8 mouse cellular contexts compared by ENCODE assay signal in genomic region chr6:53067989-53068874, GRCm38 (mm10). TPM values are rescaled to one million over a fixed set of nuclear protein-coding genes. Genes with fewer than 3 reads are reported as not detected.
DNase-seq lines count a peak whose midpoint lies in the region; ATAC-seq and TF ChIP-seq lines count a peak whose summit lies in the region.

Gene Jazf1, minus strand, starts transcription at chr6:53068631.

- no peaks in the 10 kb centered on the region for H3K36me3 ChIP-seq in forebrain, embryonic 13.5 days (ENCODE audit: poor library complexity, severe bottlenecking)
- no peaks in the 10 kb centered on the region for H3K36me3 ChIP-seq in liver, postnatal 0 days (replicated peaks; ENCODE audit: insufficient read depth, low read length)
- no peaks in the 10 kb centered on the region for H3K36me3 ChIP-seq in neural tube, embryonic 13.5 days

- peak; percentile 93 for ATAC-seq in CD4-positive, CD25-positive, alpha-beta regulatory T cell, adult 4 months
- ATAC-seq in forebrain, embryonic 13.5 days = peak; percentile 86
- peak; percentile 82 for ATAC-seq in liver, postnatal 0 days
- peak; percentile 83 for ATAC-seq in neural tube, embryonic 13.5 days (ENCODE audit: low read depth)

- H3K27me3 ChIP-seq in forebrain, embryonic 13.5 days = peaks cover 5% of the 10 kb centered on the region; the same call in 1 of the 2 replicates
- H3K27me3 ChIP-seq in liver, postnatal 0 days (ENCODE audit: insufficient read depth, low read length) = 0 out of 2 replicates have a peak, but pooled peaks cover 7% of the 10 kb centered on the region
- peaks cover 30% of the 10 kb centered on the region for H3K27me3 ChIP-seq in neural tube, embryonic 13.5 days

- peak within 1 kb of the TSS; percentile 78 for H3K27ac ChIP-seq in forebrain, embryonic 13.5 days
- H3K27ac ChIP-seq in liver, postnatal 0 days (ENCODE audit: low read depth) = peak within 1 kb of the TSS; percentile 71; the same call in 1 of the 2 replicates
- H3K27ac ChIP-seq in neural tube, embryonic 13.5 days (replicated peaks) = peak within 1 kb of the TSS; percentile 91

- WGBS in forebrain, embryonic 13.5 days = under 1% methylated on average over 78 of the region's 133 CpGs
- WGBS in liver, postnatal 0 days (ENCODE audit: insufficient replicate concordance) = 3% methylated on average over 57 of the region's 133 CpGs
- 0% methylated on average over 86 of the region's 133 CpGs for WGBS in neural tube, embryonic 13.5 days

- TF ChIP-seq CTCF in brain, embryonic 14.5 days (IDR thresholded peaks at IDR 0.05; ENCODE audit: borderline replicate concordance, extremely low read depth, insufficient read depth, insufficient read length) = no peak
- TF ChIP-seq CTCF in liver, postnatal 0 days (IDR thresholded peaks at IDR 0.05; ENCODE audit: low read depth) = no peak

- H3K4me1 ChIP-seq in forebrain, embryonic 13.5 days = peaks cover 22% of the 10 kb centered on the region
- H3K4me1 ChIP-seq in liver, postnatal 0 days (ENCODE audit: insufficient read depth) = 0 out of 2 replicates have a peak, but pooled peaks cover 8% of the 10 kb centered on the region
- peaks cover 13% of the 10 kb centered on the region for H3K4me1 ChIP-seq in neural tube, embryonic 13.5 days (replicated peaks)

- TF ChIP-seq EP300 in liver, postnatal 0 days (IDR thresholded peaks at IDR 0.05; ENCODE audit: low read depth) = no peak

- H3K9me3 ChIP-seq in forebrain, embryonic 13.5 days (replicated peaks) = no peaks in the 10 kb centered on the region
- H3K9me3 ChIP-seq in liver, postnatal 0 days (ENCODE audit: low read length) = no peaks in the 10 kb centered on the region
- H3K9me3 ChIP-seq in neural tube, embryonic 13.5 days = no peaks in the 10 kb centered on the region

- peak within 1 kb of the TSS; percentile 81 for H3K4me3 ChIP-seq in forebrain, embryonic 13.5 days
- H3K4me3 ChIP-seq in liver, postnatal 0 days (ENCODE audit: low read depth, low read length) = peak within 1 kb of the TSS; percentile 75
- H3K4me3 ChIP-seq in neural tube, embryonic 13.5 days = peak within 1 kb of the TSS; percentile 80

- 0 out of 2 replicates have a peak, but pooled peaks have one; percentile 19 for TF ChIP-seq POLR2A in brain, embryonic 14.5 days (IDR thresholded peaks at IDR 0.05; ENCODE audit: borderline replicate concordance, extremely low read depth, insufficient read depth, insufficient read length, poor library complexity, severe bottlenecking)

- peak; percentile 74 for DNase-seq in brain, embryonic 14.5 days (ENCODE audit: low read depth)
- peak; percentile 57 to 67 for DNase-seq in heart, postnatal 10 days
- peak; percentile 38 to 72 for DNase-seq in kidney, postnatal 36 days
- peak; percentile 62 for DNase-seq in liver, postnatal 0 days
- peak; percentile 51 to 53 for DNase-seq in thymus, adult 18-20 months

- peak within 1 kb of the TSS; percentile 84 for H3K4me2 ChIP-seq in forebrain, embryonic 13.5 days
- H3K4me2 ChIP-seq in liver, postnatal 0 days (ENCODE audit: low read depth, low read length) = peak within 1 kb of the TSS; percentile 83
- H3K4me2 ChIP-seq in neural tube, embryonic 13.5 days = peak within 1 kb of the TSS; percentile 81

- H3K9ac ChIP-seq in forebrain, embryonic 13.5 days = peak within 1 kb of the TSS; percentile 85
- H3K9ac ChIP-seq in liver, postnatal 0 days (replicated peaks) = peak within 1 kb of the TSS; percentile 73
- peak within 1 kb of the TSS; percentile 93 for H3K9ac ChIP-seq in neural tube, embryonic 13.5 days

- intact Hi-C loops in heart, postnatal 10 days (cut with DNase I) = loop anchor here (5.0 kb wide), 1 partner anchor 74 kb away; no protein-coding TSS in a partner anchor

RNA-seq across cellular contexts. Expression of gene Jazf1, which starts in this region (rescaled TPM):
- 1 to 10 TPM; 8.2 to 9.6 TPM for polyA plus RNA-seq in CD4-positive, CD25-positive, alpha-beta regulatory T cell, adult 4 months (2017; shearing (Covaris generic))
- polyA plus RNA-seq in brain, embryonic 14.5 days (2012; rRNA removed) = 17.6 and 26.8 TPM in 2 replicates
- 16.0 and 16.2 TPM in 2 replicates for polyA plus RNA-seq in forebrain, embryonic 13.5 days (2015; fragmentation: Nextera tagmentation; extraction: Ambion mirVana)
- total RNA-seq in heart, postnatal 10 days (2021) = 1 to 10 TPM; 9.8 to 10.0 TPM
- 2.5 and 3.3 TPM in 2 replicates for polyA plus RNA-seq in liver, postnatal 0 days (2015; fragmentation: Nextera tagmentation; extraction: Ambion mirVana)
- polyA plus RNA-seq in neural tube, embryonic 13.5 days (2015; fragmentation: Nextera tagmentation; extraction: Ambion mirVana) = 31.6 and 31.7 TPM in 2 replicates

Comparison
In these comparisons a context has a peak if more than half of its experiments do, and no peak if none do; other contexts are left out.
1. Peak in every context shown above with its lines: DNase-seq, ATAC-seq, H3K4me3 ChIP-seq and H3K27ac ChIP-seq.